Mouse (Mus musculus) kidney, adult 11 months (tissue): ENCODE measurements around the gene Adipor2.

ENCODE experiments used
- DNase-seq: peaks from one replicate; pipeline ENCODE4 v3.0.0; 2022

Gene Adipor2

DNA sequence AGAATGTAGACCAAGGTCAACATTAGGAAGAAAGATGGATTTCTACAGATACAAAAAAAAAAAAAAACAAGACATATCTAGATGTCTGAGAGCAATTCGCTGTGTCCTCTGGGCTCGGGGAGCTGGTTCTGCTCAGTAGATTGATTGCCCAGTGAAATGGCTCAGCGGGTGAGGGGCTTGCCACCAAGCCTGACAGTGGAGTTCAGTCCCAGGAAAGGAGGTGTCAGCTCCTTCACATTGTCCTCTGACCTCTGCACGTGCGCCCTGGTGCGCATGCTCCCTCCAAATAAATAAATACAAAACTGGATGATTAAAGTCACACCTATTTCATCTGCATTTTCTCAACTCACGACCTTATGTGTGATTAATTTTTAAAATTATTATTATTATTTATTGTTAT lies 1.9 kb upstream of the Adipor2 start:
- DNase-seq, result no peak

- DNase-seq, result peak; percentile 29
These were observed 1.1 kb upstream of the Adipor2 start for GRCm38 (mm10) chr6:119418392-119419251.

DNA sequence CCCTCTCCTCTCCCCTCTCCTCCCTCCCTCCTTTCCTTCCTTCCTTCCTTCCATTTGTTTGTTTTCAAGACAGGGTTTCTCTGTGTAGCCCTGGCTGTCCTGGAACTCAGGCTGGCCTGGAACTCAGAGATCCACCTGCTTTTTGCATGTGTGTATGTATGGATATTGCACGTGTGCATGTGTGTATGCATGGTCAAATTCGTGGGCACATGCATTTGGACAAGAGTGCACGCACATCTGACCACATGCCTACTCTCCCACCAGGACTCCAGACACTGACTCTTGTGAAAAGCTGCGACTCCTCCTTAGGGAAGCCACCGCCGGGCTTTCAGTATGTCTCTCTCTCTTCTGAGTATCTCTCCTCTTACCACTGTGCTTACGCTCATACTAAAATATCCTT lies 317 bp upstream of the Adipor2 start:
- DNase-seq, result no peak

- no peak for DNase-seq
These were observed 861 bp downstream of the Adipor2 start for GRCm38 (mm10) chr6:119416643-119417042.

DNA sequence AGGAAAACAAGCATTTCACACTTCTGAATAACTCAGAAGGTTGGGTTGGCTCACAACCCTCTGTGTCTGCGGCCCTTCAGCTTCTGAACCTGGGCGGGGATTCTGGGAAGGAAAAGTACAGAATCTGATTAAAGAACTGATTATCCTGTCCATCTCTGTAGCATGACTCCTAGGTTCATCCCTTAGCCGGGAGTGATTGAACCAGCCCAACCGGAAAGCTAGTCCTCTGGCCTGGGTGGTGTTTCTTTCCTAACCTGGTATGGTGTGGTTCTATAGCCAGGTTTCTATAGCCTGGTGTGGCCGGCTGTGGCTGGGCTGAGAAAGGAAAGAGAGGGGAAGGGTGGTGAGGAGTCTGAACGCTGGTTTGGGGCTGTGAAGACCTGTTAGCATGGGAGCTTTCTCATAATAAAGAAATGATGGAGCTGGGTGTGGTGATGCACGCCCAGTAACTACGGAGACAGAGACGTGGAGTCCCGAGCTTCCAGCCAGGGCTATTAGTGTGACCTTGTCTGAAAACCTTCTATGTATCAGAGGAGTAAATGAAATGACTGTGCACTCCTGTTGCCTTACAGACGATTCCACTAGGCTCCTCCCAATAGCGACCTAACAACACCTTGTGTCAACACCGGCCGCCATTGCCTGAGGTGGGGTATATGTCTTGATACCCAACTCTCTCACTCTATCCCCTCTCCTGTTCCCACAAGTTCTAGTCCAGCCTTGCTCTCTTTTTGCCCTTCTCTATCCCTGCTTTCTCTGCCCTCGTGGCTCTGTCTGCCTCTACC lies 3.1 kb downstream of the Adipor2 start:
- DNase-seq, result no peak

GRCm38 (mm10) chr6:119412588-119412987 lies 4.9 kb downstream of the Adipor2 start:
- no peak for DNase-seq

DNA sequence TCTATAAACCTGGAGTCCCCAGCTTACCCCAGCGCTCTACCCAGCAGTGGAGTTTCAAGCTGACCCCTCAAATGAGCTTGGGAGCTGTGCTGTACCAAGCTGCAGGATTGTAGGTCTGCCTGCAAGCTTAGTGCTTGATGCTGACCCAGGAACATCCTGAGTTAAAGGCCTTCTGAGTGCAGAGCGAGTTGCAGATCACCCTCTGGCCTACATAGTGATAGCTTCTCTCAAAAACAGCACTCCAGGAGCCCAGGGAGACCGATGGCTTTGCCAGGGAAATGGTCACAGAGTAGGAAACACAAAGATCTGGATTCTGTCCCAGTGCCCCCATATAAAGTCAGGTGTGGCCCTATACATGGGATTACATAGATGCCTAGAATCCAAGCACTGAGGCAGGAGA lies 6.0 kb downstream of the Adipor2 start:
- DNase-seq, result no peak

DNA sequence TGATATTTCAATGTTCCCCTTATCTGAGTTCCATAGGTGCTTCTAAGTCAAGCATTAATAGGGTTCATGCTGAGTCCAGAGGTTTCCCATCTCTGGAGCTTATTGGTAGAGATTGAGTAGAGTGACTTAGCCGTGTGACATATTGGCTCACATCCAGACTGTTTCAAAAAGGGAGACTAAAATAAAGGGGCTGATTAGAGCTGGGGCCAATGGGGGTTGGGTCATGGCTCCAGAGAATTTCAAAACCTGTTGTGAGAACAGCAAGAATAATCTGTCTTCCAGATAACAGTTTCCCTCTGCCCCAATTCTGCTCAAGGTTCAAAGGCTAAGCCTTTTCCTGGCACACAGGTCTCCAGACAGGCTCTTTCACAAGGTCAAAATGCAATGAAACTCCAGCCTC lies 7.7 kb downstream of the Adipor2 start:
- peak; percentile 23 for DNase-seq

GRCm38 (mm10) chr6:119408582-119408981 lies 8.9 kb downstream of the Adipor2 start:
- DNase-seq, result no peak

DNA sequence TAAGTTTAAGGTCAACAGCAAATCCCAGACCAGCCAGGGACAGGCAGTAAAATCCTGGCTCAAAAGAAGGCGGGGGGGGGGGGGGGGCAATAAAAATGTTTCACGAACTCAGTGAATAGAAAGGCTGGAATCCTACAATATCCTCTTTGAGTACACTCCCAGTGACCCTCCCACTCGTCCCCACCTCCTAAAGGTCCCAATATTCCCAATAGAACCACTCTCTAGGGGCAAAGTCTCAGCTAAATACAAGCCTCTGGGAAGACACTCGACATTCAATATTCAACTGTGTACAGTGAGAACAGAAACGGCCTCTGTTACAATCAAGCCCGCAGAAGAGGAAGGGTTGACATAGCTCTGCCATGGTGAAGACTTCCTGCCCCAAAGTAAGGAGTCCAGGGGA lies 9.7 kb downstream of the Adipor2 start:
- DNase-seq, result no peak

GRCm38 (mm10) chr6:119406528-119406927 lies 11.0 kb downstream of the Adipor2 start:
- no peak for DNase-seq

DNA sequence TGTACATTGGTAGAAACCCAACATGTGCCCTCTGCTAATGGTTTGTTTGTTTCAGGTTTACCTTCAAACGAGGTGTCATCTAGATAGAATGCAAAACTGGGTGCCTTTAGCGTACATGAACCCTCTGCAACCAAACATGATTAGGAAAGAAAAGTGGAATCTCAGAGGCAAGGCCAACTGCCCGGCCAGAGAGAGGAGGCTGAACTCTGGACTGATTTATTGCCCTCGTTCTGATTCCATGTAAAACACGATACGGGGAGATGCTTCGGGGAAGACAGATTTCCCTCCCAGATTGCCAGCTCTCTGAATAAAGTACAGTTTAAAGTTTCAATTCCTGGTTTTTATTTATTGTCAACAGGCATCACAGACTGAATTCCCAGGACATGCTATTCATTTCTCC lies 12.2 kb downstream of the Adipor2 start:
- DNase-seq, result no peak

DNA sequence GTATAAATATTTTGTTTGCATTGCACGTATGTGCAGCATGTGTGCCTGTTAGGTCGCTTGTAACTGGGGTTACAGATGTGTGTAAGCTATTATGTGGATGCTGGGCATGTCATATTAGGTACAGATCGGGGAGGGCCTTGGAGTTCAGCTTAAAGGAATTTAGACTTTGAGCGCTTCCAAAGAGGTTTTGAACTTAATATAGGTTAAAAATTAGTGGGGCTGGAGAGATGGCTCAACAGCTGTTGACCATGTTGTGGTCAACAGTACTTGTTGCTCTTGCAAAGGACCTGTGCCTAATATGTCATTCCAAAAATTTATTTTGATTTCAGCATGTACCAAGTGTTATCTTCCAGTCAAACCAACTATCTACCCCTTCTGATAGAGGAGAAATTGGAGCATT lies 12.7 kb downstream of the Adipor2 start:
- no peak for DNase-seq

- DNase-seq, result no peak
These were observed 14.5 kb downstream of the Adipor2 start for GRCm38 (mm10) chr6:119402976-119403375.

GRCm38 (mm10) chr6:119401545-119402304 lies 15.8 kb downstream of the Adipor2 start:
- DNase-seq, result no peak

DNA sequence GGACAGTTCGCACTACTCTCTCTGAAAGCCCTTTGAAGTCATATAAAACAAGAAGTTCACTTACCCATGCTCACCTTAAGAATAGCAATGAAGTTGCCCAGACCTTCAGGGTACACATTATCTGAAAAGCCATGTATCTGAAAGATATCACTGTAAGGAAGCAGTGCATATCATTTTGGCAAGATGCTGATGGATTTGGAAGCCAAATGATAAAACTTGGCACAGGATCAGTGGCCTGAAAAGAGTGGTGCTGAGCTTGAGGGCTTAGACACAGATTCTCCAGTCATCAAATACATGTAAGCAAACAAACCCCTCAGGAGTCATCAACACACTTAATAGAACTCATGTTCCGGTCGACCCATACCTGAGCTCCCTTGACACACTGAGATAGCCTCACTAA lies 16.9 kb downstream of the Adipor2 start:
- DNase-seq, result no peak

GRCm38 (mm10) chr6:119399371-119399770 lies 18.1 kb downstream of the Adipor2 start:
- no peak for DNase-seq

DNA sequence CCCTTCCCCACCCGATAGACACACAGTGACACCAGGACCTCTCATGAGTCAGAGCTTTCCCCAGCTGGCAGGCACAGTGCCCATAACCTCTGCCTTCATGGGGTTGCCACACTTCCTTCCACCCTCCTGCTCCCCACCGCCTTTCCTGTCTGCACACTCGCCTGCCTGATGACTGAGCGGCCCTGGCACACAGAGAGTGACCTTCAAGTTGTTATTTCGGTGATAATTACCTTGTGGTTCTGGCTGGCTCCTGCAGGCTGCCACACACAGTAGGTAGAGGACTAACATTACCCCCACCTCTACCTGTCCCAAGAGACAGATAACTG lies 21.2 kb downstream of the Adipor2 start:
- peak; percentile 74 for DNase-seq

DNA sequence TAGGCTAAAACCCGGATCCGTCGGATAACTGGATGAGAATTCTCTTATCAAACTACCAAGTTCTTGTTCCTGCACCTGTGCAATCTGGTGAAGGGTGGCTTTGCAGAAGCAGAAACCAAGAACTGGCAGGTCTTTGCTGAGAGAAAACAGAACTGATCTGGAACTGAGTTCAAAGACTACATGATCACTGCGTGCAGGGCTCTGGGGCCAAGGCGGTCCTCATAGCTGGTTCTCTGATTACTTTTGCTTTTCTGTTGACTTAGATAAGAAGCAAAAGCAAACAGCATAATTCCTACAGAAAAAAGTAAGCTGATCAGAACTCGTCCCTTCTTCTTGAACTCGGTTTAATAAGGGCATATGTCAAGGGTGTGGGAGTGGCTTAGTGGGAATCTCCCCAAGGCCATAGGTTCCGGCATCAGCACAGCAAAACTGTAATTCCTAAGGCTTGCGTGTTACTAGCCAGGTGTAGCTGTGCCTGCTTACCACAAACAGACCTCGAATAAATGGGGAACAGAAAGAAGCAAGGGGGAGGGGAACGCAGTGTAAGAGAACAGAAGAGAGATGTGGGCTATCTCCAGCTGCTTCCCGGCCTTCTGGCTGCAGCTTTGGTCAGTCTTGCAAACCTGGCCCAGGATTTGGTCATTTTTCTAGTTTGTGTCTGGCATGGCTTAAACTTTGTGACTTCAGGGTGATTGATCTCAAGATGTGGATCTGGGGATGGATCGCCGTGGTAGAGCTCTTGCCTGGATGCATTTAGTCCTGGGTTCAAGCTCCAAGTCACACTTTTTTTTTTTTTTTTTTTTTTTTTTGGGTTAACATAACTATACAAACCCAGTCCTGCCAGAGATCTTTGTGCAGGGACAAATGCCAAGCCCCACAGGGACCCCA lies 21.8 kb downstream of the Adipor2 start:
- DNase-seq, result no peak

DNA sequence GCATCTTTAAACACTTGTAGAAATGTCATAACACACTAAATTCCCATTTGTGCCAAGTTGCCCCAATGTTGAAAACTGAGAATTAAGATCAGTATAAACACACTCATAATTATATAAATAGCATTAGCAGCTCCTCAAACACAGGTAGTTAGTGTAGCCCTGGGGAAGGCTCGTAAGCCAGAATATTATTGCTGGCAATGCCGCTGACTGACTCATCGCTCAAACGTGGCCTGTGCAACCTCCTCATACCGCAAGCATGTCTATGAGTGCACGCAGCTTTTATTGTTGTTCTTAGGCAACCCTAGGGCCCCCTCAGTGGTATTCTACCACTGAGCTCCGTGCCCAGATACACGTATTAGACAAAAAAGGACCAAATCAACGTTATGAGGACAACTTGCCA lies 24.7 kb downstream of the Adipor2 start:
- DNase-seq, result no peak

GRCm38 (mm10) chr6:119390728-119391127 lies 26.8 kb downstream of the Adipor2 start:
- DNase-seq, result no peak

DNA sequence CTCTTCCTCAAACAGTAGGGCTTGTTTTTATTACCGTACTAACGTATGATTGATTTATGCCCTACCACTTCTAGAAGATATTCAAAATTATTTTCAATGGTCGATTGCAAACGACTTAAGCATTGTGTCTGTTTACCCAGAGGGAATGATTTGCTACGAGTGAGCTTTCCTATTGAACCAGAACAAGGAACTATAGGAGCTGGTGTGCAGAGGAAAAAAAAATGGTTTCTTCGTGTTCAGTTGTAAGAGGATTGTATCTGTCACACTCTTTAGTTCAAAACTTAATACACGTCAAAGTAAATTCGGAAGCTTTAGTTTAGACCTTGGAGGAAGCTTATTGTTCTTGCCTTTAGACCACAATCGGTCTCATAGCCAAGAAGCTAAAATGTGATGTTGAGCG lies 28.4 kb downstream of the Adipor2 start:
- DNase-seq, result no peak

GRCm38 (mm10) chr6:119388650-119389012 lies 28.9 kb downstream of the Adipor2 start:
- DNase-seq, result peak; percentile 95
